Mouse (Mus musculus): Measurements from ENCODE around the gene Proca1.

The Proca1 gene

DNA sequence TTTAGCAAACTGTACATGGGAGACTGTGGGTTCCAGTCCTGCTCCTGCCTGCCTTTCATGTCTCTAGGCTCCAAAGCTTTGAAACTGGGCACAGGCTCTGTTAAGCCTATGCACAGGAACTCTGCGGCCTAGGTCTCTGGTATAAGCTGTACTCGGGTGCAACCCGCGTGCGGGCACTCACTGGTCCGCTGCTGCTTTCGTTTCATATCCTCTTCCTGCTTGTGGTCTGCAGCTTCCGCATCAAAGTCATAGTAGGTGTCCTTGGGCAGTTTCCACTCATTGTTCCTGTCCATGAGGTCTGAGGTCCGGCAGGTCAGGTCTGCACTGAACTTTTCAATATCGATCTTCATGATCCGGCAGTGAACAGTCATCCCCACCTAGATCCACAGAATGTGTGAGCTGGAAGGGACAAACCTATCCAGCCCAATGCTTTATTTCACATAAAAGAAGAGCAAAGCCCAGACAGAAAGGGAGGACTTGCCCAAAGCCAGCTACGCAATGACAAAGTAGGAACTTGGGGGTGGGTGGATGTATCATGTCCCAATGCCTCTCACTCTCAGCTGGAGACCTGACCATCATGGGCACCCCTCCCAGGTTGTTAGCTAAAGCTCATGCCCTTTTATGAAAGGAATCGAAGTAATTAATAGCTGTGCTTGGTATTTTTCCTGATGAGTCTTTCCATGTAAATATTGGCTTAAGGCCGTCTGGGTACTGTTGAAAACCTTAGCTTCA is 20.1 kb downstream of the Proca1 start:
- no peak for DNase-seq (ENCODE audit: extremely low spot score, low read depth, low spot score)

DNA sequence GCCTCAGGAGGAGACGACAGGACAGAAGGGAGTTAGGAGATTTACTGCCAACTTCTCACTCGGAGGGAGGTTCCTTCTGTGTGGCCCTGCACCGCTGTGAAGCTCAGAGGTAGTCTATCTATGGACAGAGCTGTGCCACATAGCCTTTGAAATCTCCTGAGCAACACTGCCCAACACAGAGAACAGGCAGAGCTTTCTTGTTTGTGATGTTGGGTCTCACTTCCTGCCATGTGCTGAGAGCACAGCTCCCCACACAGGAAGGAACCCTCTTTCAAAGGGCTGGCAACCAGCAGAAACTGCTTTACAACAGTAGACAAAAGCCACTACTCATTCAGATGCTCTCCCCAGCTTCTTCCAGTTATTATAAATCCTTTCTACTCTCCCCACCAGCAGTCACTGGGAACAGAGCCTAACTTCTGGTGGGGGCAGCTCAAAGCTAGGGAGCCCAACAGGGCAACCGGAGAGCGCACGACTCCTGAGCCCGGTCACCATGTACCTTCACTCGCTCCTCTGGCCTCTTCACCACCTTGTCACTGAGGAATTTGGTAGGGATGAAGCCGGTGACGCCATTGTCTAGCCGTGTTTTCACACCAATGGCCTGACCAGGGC is 22.6 kb downstream of the Proca1 start:
- no peak for DNase-seq (ENCODE audit: extremely low spot score, low read depth, low spot score)

DNA sequence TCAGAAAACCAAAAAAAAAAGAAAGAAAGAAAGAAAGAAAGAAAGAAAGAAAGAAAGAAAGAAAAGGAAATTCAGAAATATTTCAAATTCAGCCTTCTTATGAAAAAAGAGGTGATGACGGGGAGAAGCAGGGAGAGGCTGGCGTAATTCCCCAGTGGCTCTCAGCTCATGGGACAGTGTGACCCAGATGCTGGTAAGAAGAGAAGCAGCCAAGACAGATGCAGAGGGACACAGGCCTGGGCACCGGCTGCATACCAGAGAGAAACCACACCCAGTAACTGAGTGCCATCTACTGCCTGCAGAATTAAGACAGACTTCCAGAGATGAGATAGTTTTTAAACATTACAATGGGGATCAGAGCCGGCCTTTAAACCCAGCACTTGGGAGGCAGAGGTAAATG is 30.4 kb downstream of the Proca1 start:
- no peak for DNase-seq (ENCODE audit: extremely low spot score, low read depth, low spot score)

DNA sequence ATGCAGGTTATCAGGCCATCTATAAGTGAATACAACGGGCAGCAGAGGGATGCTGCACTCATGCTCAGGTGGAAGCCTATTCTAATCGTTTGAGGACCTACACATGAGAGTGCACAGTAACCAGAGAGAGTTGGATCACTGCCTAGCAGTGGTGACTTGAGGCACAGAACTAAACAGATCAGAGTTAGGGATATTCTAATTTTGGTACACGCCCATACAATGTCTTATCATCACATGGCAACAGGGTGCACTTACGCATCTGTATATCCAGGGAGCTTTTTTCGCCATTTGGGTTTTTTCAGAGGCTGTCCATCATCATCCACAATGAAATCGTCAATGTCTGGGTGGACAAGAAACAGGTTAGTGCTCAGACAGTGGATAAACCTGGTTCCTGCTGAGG is 38.3 kb downstream of the Proca1 start:
- no peak for DNase-seq (ENCODE audit: extremely low spot score, low read depth, low spot score)

DNA sequence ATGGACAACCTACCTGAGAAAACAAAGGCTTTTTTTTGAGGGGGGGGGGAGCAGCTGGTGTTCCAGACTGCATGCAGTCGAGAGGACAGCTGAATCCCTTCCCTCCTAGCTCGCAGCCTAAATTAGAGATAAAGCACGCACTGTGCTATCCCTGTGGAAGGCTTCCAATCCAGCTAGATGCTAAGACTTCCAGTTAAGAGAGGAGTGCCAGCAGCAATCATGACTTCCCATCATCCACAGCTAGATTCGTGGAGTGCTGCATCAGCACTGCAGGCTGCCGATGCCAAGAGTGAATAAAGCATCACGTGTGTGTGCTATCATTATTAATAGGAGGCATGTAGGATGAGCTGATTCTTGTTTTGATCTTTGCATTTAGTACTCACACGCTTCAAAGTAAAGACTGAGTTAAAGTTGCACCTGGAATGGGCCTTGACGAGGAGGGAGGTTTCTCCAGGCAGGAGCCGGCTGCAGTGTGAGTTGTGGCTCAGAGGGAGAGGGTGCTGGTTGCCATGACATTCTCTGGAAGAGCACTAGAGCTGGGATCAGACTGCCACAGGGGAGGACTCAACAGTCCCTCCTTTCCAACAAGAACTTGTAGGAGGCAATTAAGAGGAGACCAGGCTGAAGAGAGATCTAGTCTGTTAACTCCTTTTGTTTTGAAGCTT is 47.1 kb downstream of the Proca1 start:
- no peak for DNase-seq (ENCODE audit: extremely low spot score, low read depth, low spot score)

DNA sequence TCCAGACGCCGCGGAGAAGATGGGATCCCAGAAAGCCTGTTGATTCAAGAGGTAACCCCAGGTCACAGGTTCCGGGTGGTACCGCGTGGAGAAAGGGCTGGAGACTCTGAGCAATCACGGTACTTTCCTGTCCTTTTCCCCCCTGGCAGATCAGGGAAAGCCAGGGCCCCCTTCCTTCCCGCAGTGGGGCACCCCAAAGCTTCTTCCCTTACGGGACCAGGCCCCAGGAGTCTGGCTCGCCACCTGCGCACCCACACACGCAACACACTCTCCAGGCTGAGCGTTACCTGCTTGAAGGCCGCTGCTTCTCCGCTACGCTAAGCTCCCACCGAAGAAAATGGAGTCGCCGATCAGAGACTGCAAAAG is 52.1 kb downstream of the Proca1 start:
- no peak for DNase-seq (ENCODE audit: extremely low spot score, low read depth, low spot score)

DNA sequence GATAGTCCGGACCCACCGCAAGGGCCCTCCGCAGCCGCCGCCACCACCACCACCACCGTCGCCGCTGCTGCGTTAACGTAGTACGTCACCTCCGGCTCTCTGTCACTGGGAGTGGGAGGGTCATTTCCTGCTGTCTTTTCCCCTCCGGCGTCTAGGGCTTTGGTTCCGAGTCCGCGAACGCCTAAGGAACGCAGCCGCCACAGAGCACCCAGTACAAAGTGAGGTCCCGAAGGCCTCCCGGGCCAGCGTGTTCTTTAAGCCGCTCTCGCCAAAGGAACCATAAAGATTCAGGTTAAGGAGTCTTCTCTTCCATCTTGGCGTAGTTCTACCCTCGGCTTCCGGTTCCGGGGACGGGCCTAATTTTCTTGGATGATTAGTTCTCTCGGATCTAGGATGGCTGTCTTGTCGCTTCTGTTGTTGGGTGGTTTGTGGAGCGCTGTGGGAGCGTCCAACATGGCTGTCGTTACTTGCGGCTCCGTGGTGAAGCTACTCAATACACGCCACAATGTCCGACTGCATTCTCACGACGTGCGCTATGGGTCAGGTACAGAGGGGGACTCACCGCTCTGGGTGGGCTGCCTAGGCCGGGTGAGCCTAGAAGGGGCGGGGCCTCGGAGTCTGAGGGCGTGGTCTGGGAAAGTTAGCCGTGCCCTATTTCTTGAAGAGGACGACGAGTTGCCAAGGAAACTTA is 52.6 kb downstream of the Proca1 start, which contains the start of the genes Sdf2 and Supt6:
Sdf2 (plus strand) TSS at position 120 of the 691 bp plus-strand sequence.
Supt6 (minus strand) TSS at position 361 of the 691 bp plus-strand sequence.
- DNase-seq (ENCODE audit: extremely low spot score, low read depth, low spot score), result peak; percentile 78

DNA sequence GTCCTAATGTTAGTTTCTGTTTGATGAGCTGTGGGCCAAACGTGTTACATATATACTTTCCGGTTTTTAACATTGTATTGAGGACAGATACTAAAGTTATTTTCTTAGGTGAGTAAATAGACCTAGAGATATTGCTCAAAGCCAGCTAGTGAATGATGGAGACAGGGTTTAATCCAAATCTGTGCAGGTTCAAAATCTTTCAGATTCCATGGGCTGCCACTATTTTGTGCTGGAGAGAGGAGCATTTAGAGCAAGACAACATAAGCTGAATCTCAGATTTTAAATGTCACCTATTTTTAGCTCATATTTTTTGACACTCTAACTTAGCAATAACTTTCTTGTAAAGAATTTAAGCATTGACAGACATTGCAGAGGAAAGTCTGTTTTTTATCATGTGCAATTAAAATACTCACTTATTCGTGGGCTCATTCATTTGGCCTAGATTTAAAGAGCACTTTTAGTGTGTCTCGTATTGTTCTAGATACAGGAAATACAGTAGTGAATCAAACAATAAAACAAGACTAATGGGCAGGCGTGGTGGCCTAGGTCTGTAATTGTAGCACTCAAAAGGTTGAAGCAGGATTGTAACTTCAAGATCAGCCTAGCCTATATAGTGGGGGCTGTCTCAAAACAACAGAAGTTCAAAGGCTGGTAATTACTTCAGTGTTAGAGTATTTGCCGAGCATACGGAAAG is 53.3 kb downstream of the Proca1 start:
- no peak for DNase-seq (ENCODE audit: extremely low spot score, low read depth, low spot score)

DNA sequence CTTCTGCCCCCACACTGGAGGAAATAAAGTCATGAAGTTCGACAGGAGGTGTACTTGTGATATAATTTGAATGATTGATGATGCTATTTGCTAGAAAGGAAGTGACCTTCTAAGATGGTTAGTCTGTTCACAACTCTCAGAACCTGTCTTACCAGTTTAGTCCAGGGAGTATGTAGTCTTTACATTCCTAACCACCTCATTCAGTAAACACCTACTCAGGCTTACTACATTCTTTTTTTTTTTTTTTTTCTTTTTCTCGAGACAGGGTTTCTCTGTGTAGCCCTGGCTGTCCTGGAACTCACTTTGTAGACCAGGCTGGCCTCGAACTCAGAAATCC is 53.8 kb downstream of the Proca1 start:
- DNase-seq (ENCODE audit: extremely low spot score, low read depth, low spot score), result no peak

DNA sequence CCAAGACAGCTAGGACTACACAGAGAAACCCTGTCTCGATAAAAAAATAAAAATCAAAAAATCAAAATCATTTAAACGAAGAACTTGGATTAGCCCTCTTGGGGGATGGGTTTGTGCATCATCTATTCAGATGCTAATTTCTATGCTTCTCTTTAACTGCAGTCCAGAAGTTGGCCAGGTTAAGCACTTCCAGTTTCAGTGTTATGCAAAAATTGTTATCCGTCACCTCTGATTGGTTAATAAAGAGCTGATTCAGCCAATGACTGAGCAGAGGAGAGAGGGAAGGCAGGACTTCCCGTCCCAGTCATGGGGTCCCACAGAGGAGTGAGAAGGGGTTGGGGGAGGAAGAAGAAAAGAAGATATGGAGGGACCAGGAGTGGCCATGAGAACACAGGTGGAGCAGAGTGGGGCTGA is 54.5 kb downstream of the Proca1 start:
- no peak for DNase-seq (ENCODE audit: extremely low spot score, low read depth, low spot score)

All from hindlimb bud, embryonic 11.5 days (tissue).